Mouse (Mus musculus) cerebellum, adult 2 months (tissue): ENCODE data around the gene Slc4a4.

Experiments used
- CTCF ChIP-seq: fragments of 200-500 bp; IDR thresholded peaks from 2 replicates; pipeline ENCODE4 v1.5.1; 2011; ENCODE audit warnings: low read depth, mild to moderate bottlenecking, control low read depth, low read length, moderate library complexity, borderline replicate concordance; ENCODE audit not compliant: insufficient read depth
- POLR2A ChIP-seq: fragments of 200-500 bp; IDR thresholded peaks from 2 replicates; pipeline ENCODE4 v1.6.1; 2011; ENCODE audit warnings: low read length, control low read depth, borderline replicate concordance; ENCODE audit not compliant: insufficient read depth

GRCm38 (mm10) chr5:88887556-88888412 lies 1.2 kb downstream of the Slc4a4 start:
- no peak for TF ChIP-seq CTCF
- TF ChIP-seq POLR2A = no peak
